Mouse (Mus musculus) v-Abl transformed pro-B cells (cell line): ENCODE measurements around the gene Ift81.

ENCODE experiments used
- in situ Hi-C, 2 experiments: fragments of 400-800 bp; cut with MboI; formaldehyde crosslinking; loops; one replicate each; pipeline ENCODE4 v1.15.1; 2025; ENCODE audit not compliant: unreplicated experiment in 2 of 2

The Ift81 gene

GRCm38 (mm10) chr5:122627243-122627642, 12.9 kb upstream of the Ift81 start:
- in situ Hi-C loops, result loop anchor here (5.0 to 10.0 kb wide), 6 partner anchors 100 to 525 kb away; partner anchors contain the start of genes Myl2 (in 1 of the 2) and Tctn1 (in 1 of the 2)

GRCm38 (mm10) chr5:122625565-122626252, 11.4 kb upstream of the Ift81 start:
- in situ Hi-C loops, result loop anchor here (5.0 to 10.0 kb wide), 6 partner anchors 102 to 523 kb away; partner anchors contain the start of genes Myl2 (in 1 of the 2) and Tctn1 (in 1 of the 2)

- in situ Hi-C loops, result loop anchor here (5.0 to 10.0 kb wide), 7 partner anchors 102 to 523 kb away; partner anchors contain the start of genes Myl2 (in 1 of the 2) and Tctn1 (in 1 of the 2)
These were observed 10.7 kb upstream of the Ift81 start for GRCm38 (mm10) chr5:122624952-122625479.

- in situ Hi-C loops, result loop anchor here (5.0 to 10.0 kb wide), 3 partner anchors 149 to 497 kb away; partner anchors contain the start of gene Tctn1 (in 1 of the 2)
These were observed 9.5 kb upstream of the Ift81 start for GRCm38 (mm10) chr5:122623861-122624260.

GRCm38 (mm10) chr5:122622526-122622925, 8.2 kb upstream of the Ift81 start:
- in situ Hi-C loops, result loop anchor here (5.0 to 10.0 kb wide), 3 partner anchors 148 to 495 kb away; partner anchors contain the start of gene Tctn1 (in 1 of the 2)

- in situ Hi-C loops, result loop anchor here (5.0 to 10.0 kb wide), 3 partner anchors 147 to 494 kb away; partner anchors contain the start of gene Tctn1 (in 1 of the 2)
These were observed 7.1 kb upstream of the Ift81 start for GRCm38 (mm10) chr5:122621376-122621886.

- in situ Hi-C loops, result loop anchor here (5.0 to 10.0 kb wide), 3 partner anchors 145 to 492 kb away; partner anchors contain the start of gene Tctn1 (in 1 of the 2)
These were observed 5.5 kb upstream of the Ift81 start for GRCm38 (mm10) chr5:122619686-122620296.

- in situ Hi-C loops, result no loop called here
These were observed 3.4 kb upstream of the Ift81 start for GRCm38 (mm10) chr5:122617718-122618117.

GRCm38 (mm10) chr5:122611651-122612050, 2.7 kb downstream of the Ift81 start:
- in situ Hi-C loops, result no loop called here

GRCm38 (mm10) chr5:122604894-122605293, 9.4 kb downstream of the Ift81 start:
- in situ Hi-C loops, result no loop called here

GRCm38 (mm10) chr5:122602233-122602632, 12.1 kb downstream of the Ift81 start:
- in situ Hi-C loops, result no loop called here

GRCm38 (mm10) chr5:122595470-122595869, 18.8 kb downstream of the Ift81 start:
- in situ Hi-C loops, result no loop called here

- in situ Hi-C loops, result no loop called here
These were observed 24.4 kb downstream of the Ift81 start for GRCm38 (mm10) chr5:122589891-122590290.

- in situ Hi-C loops, result no loop called here
These were observed 28.8 kb downstream of the Ift81 start for GRCm38 (mm10) chr5:122585546-122585945.

- in situ Hi-C loops, result no loop called here
These were observed 30.2 kb downstream of the Ift81 start for GRCm38 (mm10) chr5:122584093-122584492.

GRCm38 (mm10) chr5:122576683-122577329, 37.5 kb downstream of the Ift81 start:
- in situ Hi-C loops, result loop anchor here in 1 of 2 experiments (10.0 kb wide), 1 partner anchor 62 kb away; no protein-coding TSS in a partner anchor

- in situ Hi-C loops, result loop anchor here in 1 of 2 experiments (10.0 kb wide), 1 partner anchor 57 kb away; no protein-coding TSS in a partner anchor
These were observed 42.3 kb downstream of the Ift81 start for GRCm38 (mm10) chr5:122572001-122572400.

GRCm38 (mm10) chr5:122566626-122567025, 47.7 kb downstream of the Ift81 start:
- in situ Hi-C loops, result no loop called here

GRCm38 (mm10) chr5:122560654-122561053, 53.7 kb downstream of the Ift81 start:
- in situ Hi-C loops, result no loop called here

GRCm38 (mm10) chr5:122558127-122558526, 56.2 kb downstream of the Ift81 start:
- in situ Hi-C loops, result no loop called here
